Mouse (Mus musculus): ENCODE measurements around the gene Sfrp4. TPM values are rescaled to one million over a fixed set of nuclear protein-coding genes. Genes with fewer than 3 reads are reported as not detected.

The Sfrp4 gene
- polyA plus RNA-seq (2012; ENCODE audit: low replicate concordance) = 2.4 and 5.4 TPM in 2 replicates

DNA sequence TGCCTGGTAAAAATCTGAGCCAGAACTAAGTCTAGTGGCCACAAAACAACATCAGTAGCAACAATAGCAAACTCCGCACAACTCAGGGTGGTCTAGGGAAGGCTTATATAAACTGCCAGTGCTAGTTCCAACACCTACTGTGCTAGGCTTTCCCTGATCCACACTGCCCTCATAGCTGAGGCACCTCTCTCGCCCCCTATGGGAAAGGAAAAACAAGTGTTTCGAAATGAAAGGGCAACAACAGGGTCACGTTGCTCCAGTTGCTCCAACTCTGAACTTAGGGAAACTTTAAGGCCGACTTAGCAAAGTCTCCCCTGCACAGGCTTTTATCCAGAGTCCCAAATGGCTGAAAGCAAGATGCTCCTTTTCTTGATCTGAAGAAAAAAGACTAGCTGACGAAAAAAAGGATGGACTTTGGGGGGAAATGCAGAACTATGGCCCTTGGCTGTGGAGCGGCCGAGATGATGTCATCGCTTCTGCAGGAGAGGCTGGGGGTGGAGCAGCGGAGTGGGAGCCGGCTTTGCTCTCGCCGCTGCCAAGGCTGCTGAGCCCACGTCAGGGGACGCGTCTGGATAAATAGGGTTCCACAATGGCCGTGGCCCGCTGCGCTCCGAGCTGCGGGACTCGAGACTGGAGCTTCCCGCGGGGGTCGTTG lies at the start of gene Sfrp4:
Gene Sfrp4, plus strand, starts transcription at position 532 of the 655 bp plus-strand sequence.

DNA sequence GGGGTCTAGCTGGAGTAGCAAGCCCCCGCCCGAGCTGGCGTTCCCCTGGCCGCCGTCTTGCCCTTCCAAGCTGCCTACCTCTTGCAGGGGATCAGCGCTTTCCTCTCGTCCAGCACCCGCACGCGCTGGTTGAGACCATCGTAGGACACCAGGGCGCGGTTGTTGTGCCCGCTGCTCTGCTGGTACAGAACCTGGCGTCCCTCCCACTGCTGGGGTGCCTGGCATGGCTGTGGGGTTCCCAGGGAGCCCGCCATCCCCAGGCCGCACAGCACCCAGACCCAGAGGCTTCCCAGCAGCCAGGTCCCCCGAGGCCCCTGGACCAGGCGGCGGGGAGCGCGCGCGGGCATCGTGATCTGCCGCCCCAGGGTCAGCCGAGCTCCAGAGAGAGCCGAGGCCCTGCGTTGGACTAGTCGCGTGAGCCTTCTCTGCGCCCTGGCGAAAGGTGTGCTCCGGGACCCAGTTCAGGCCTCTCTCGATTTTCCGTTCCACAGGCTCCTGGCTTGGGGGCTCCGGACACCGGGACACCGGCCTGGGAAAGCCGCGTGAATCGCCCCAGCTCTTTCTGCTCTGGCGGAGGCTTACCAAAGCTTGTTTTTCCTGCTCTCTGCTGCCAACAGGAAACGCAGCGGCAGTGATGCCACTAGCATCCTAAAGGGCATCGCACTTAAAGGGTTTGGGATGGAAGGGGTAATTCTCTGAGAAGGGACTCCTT lies 3.5 kb upstream of the Sfrp4 start, which contains the start of gene Epdr1:
Gene Epdr1, minus strand, starts transcription at position 712 of the 712 bp plus-strand sequence.

Other genes with a start within 250 kb of the Sfrp4 start
- 1.7 and 4.7 TPM in 2 replicates for gene Stard3nl, start 227.3 kb upstream of the Sfrp4 start, polyA plus RNA-seq (2012; ENCODE audit: low replicate concordance)
- gene Epdr1, start 3.2 kb upstream of the Sfrp4 start, polyA plus RNA-seq (2012; ENCODE audit: low replicate concordance) = 43.1 and 88.5 TPM in 2 replicates
- not detected in 2 replicates for gene Nme8, start 74.7 kb downstream of the Sfrp4 start, polyA plus RNA-seq (2012; ENCODE audit: low replicate concordance)
- 0.08 TPM in 1 of 2 replicates, not detected in the other for gene Gpr141, start 201.2 kb downstream of the Sfrp4 start, polyA plus RNA-seq (2012; ENCODE audit: low replicate concordance)

Measured in leukemia stem cell, adult 10-12 weeks (primary cell).